Mouse (Mus musculus) gastrocnemius, postnatal 10 days (tissue): Measurements from ENCODE around the gene Pnkd. TPM values are rescaled to one million over a fixed set of nuclear protein-coding genes. Genes with fewer than 3 reads are reported as not detected.
A peak's percentile ranks its signal among the peaks of the same experiment; 100 is the strongest.
"Not testable (repeated sequence)": the region's sequence is repeated elsewhere in the genome, so short reads cannot be mapped to it uniquely, and the experiment has no call there.

ENCODE experiments used
- DNase-seq: peaks from one replicate; pipeline ENCODE4 v3.0.0; 2021; ENCODE audit warnings: mixed read lengths
- total RNA-seq, 2 experiments: library from RNA; stranded (reverse); gene quantifications; 2 replicates each; pipeline ENCODE4 v1.2.3; 2021

Gene Pnkd
- total RNA-seq, 2 experiments from 2014 or later, result 69.7 to 70.5 TPM

GRCm38 (mm10) chr1:74296477-74296876 is 11.7 kb downstream of the Pnkd start:
- no peak for DNase-seq

DNA sequence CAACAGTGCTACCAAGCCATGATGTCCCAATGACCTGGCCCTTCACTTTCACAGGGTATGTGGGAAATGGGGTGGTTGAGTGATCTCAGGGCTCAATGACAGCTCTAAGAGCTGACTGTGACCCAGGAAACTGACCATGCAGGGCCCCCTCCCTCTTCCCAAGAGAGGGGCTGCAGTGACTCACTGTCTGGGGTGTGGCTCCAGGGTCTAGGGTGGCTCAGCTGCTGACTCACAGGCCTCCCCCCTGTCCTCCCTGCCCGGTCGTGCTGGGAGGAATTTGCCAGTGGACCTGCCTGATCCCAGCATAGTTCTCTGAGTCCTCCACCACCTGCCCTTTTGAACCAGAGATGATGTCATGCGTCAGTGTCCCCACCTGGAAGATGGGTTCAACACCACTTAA is 12.5 kb downstream of the Pnkd start:
- DNase-seq, result no peak

- DNase-seq, result no peak
These were observed 13.5 kb downstream of the Pnkd start for GRCm38 (mm10) chr1:74298157-74298750.

GRCm38 (mm10) chr1:74298996-74299395 is 14.3 kb downstream of the Pnkd start:
- peak; percentile 69 for DNase-seq

- no peak for DNase-seq
These were observed 15.8 kb downstream of the Pnkd start for GRCm38 (mm10) chr1:74300347-74301110.

- DNase-seq, result no peak
These were observed 17.5 kb downstream of the Pnkd start for GRCm38 (mm10) chr1:74302229-74302628.

GRCm38 (mm10) chr1:74302835-74303234 is 18.1 kb downstream of the Pnkd start:
- DNase-seq, result no peak

DNA sequence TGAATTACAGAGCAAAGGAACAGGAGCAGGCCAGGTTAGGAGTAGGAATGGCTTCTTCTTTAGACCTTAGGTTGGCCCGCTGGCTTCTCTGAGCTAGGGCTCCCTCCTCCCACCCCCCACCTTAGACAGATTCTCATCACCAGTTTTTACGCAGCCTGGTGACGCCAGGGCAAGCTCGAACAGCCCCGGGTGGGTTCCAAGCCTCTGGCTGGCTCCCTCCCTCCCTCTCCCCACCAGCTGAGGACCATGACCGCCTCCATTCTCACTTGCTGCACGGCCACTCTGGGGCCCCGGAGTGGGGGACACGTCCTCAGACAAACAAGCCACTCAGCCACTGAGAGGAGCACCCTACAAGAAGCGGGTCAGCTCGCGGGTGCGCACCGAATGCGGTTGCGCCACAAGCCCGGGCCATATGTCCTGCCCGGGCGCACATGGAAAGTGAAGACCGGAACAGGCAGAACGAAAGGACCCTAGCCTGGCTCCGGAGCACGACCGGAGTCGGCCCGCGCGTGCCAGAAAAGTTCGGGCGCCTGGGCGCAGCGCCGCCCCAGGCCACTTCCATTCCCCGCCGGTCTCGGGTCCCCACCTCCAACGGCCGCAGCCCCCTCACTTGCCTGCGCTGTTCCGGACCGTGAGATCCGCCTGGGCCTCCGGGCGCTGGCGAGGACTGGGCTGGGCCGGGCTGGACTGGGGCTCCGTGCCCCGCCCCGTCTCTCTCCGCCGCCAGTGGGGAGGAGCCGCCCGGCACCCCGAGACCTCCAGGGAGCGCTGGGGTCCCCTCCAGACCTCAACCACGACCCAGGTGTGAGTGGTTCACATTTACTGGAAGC is 19.0 kb downstream of the Pnkd start:
- peak; percentile 82 for DNase-seq

DNA sequence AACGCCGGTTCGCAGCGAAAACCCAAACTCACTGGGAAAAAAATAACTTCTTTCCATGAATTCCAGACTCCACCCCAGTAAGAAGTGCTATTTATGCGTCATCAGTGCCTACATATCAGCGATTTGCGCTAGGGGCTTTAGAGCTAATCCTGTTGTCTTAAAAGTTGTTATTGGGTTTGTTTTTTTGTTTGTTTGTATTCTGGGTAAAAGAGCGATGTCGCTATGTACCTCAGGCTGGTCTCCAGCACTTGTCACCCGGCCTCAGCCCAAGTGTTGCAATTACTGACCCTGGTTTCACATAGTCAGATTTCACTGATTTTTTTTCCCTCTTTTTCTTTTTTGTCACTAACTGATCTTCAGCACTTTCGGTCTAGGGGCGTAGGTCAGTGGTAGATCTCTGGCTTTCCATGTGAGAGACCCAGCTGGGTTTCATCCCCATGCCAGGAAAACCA is 19.6 kb downstream of the Pnkd start:
- DNase-seq, result no peak

- no peak for DNase-seq
These were observed 20.2 kb downstream of the Pnkd start for GRCm38 (mm10) chr1:74304946-74305345.

GRCm38 (mm10) chr1:74305522-74305921 is 20.8 kb downstream of the Pnkd start, which contains the start of gene Tmbim1:
Tmbim1 (minus strand) TSS chr1:74305622.
- no peak for DNase-seq

DNA sequence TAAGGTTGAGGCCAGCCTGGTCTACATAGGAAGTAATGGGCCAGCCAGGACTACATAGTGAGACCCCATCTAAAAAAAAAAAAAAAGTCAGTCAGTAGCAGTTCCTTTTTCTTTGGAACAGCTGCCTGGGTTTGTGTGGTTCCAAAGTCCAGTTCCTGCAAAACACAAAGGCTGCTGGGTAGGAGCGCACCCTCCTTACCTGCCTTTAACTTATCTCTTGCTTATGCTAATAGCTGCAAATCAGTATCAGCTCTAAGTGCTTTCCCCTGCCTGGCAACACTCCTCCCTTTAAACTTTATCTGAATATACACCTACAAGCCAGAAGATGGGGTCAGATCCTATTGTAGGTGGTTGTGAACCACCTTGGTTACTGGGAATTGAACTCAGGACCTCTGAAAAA is 22.4 kb downstream of the Pnkd start:
- no peak for DNase-seq

GRCm38 (mm10) chr1:74308001-74308964 is 23.6 kb downstream of the Pnkd start:
- no peak for DNase-seq

DNA sequence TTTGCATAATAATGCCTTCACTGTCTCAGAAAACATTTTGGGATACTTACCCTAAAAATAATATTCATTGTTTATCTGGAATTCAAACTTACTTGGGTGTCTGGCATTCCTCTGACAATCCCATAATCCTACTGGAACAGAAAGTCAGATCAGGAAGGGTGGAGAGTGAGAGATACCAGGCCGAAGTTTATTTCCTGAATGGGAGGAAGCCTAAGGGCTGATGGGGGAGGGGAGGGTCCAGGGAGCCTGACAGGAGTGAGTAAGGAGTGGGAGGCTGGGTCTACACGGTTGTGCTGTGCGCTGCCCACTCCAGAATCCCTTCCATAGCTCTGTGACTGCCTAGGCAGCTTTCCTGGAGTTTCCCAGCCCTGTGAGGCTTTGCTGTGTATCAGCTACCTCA is 25.0 kb downstream of the Pnkd start:
- DNase-seq, result no peak

- DNase-seq, result no peak
These were observed 28.4 kb downstream of the Pnkd start for GRCm38 (mm10) chr1:74313049-74313692.

GRCm38 (mm10) chr1:74314796-74315195 is 30.1 kb downstream of the Pnkd start:
- DNase-seq, result no peak

GRCm38 (mm10) chr1:74316114-74316827 is 31.5 kb downstream of the Pnkd start:
- DNase-seq, result no peak

- no peak for DNase-seq
These were observed 34.0 kb downstream of the Pnkd start for GRCm38 (mm10) chr1:74318711-74319110.

DNA sequence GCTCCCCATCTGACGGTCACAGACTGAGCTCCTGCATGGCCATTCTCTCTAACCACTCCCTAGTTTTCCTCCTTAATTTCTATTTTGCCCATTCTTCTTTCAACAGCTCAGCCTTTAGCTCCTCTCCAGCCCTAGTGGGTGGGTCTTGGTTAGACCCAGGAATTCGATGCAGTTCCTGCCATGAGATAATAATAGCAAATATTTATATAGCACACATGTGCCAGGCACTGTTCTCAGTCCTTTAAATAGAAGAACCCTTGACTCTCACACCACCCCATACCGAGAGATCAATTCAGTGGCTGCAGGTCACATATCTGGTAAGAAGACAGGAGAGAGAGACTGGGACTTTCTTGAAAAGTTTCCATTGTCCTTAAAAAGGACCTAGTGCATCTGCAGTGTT is 36.7 kb downstream of the Pnkd start:
- no peak for DNase-seq

DNA sequence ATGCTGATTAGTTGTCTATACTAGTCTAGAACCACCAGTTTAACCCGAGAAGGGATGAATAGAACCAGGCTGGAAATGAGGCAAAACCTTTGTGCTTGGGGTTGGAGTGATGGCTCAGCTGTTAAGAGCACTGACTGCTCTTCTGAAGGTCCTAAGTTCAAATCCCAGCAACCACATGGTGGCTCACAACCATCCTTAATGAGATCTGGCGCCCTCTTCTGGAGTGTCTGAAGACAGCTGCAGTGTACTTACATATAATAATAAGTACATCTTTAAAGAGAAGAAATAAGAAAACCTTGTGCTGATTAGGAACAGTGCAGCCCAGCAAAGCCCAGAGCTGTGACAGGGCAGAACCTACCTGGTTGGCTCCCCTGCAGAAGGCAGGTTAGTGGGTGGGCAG is 42.2 kb downstream of the Pnkd start:
- not testable (repeated sequence) for DNase-seq
